Mouse (Mus musculus) kidney, adult 2 months (tissue): ENCODE measurements at regions not wholly inside any gene's neighbourhood (a gene's known extent, or its start where the extent isn't known, plus 50 kb on each side); places are given as distances from the start of the nearest gene placed in this dataset.

Experiments
- DNase-seq: peaks from one replicate; pipeline ENCODE4 v3.0.0; 2021
- H3K27ac ChIP-seq: fragments of 200-500 bp; 2 replicates; pipeline ENCODE4 v1.5.1; 2012; ENCODE audit warnings: low read depth, low read length, control low read depth, inconsistent platforms; ENCODE audit not compliant: insufficient read depth
- H3K27me3 ChIP-seq: fragments of 200-500 bp; replicated peaks from 2 replicates; pipeline ENCODE4 v1.6.1; 2012; ENCODE audit warnings: mild to moderate bottlenecking, moderate library complexity, low read length, inconsistent platforms; ENCODE audit not compliant: control insufficient read depth, insufficient read depth
- H3K36me3 ChIP-seq: fragments of 200-500 bp; 2 replicates; pipeline ENCODE4 v1.6.1; 2012; ENCODE audit warnings: mild to moderate bottlenecking, moderate library complexity, low read length, inconsistent platforms; ENCODE audit not compliant: control insufficient read depth, insufficient read depth
- H3K4me1 ChIP-seq: fragments of 200-500 bp; 2 replicates; pipeline ENCODE4 v1.6.1; 2011; ENCODE audit warnings: low read length; ENCODE audit not compliant: control insufficient read depth, insufficient read depth
- H3K4me3 ChIP-seq: fragments of 200-500 bp; 2 replicates; pipeline ENCODE4 v1.5.1; 2011; ENCODE audit warnings: mild to moderate bottlenecking, low read depth, low read length, control low read depth; ENCODE audit not compliant: insufficient read depth
- CTCF ChIP-seq: fragments of 200-500 bp; conservative IDR thresholded peaks from 2 replicates; pipeline ENCODE4 v1.5.1; 2011; ENCODE audit warnings: low read depth, mild to moderate bottlenecking, control low read depth, low read length, moderate library complexity, mixed read lengths; ENCODE audit not compliant: insufficient read depth, insufficient read length
- POLR2A ChIP-seq: fragments of 200-500 bp; IDR thresholded peaks from one replicate; pipeline ENCODE4 v1.6.1; 2011; ENCODE audit warnings: low read depth, low read length, control low read depth
- WGBS: fragments of 180-500 bp; shearing (Covaris S2); methylation state at CpG from one replicate; pipeline ENCODE4 v1.1.7; 2018; 5-methylcytosine and 5-hydroxymethylcytosine counted together

- no peaks in the 10 kb centered on the region for H3K27me3 ChIP-seq
- H3K4me1 ChIP-seq = 0 out of 2 replicates have a peak, but pooled peaks cover 3% of the 10 kb centered on the region
- no peak overlapping the region for H3K4me3 ChIP-seq
- peak; percentile 36 for DNase-seq
- H3K36me3 ChIP-seq = no peaks in the 10 kb centered on the region
- 60% methylated on average over 6 of the region's 6 CpGs for WGBS
- H3K27ac ChIP-seq = no peak overlapping the region
- TF ChIP-seq POLR2A = no peak
- TF ChIP-seq CTCF = no peak
Measured at GRCm38 (mm10) chr12:8868690-8869089, 52.8 kb upstream of the Laptm4a start.

GRCm38 (mm10) chr12:8869190-8869589, 52.3 kb upstream of the Laptm4a start:
- H3K27me3 ChIP-seq = no peaks in the 10 kb centered on the region
- TF ChIP-seq CTCF = no peak
- no peak for TF ChIP-seq POLR2A
- H3K4me1 ChIP-seq = 0 out of 2 replicates have a peak, but pooled peaks cover 3% of the 10 kb centered on the region
- no peak overlapping the region for H3K27ac ChIP-seq
- no peak for DNase-seq
- no peak overlapping the region for H3K4me3 ChIP-seq
- H3K36me3 ChIP-seq = no peaks in the 10 kb centered on the region
- 24% methylated on average over 1 of the region's 1 CpGs for WGBS
